Mouse (Mus musculus): ENCODE measurements around the gene Sept5.

GRCm38 (mm10) chr16:18636401-18636800, 6.6 kb upstream of the Sept5 start:
- TF ChIP-seq POLR2A (IDR thresholded peaks at IDR 0.05; ENCODE audit: low read depth, low read length) (no peak), CTCF (conservative IDR thresholded peaks at IDR 0.05; ENCODE audit: insufficient read depth, insufficient read length, low read depth, low read length) (no peak)
